Mouse (Mus musculus): ENCODE measurements around the gene Bloc1s4. TPM values are rescaled to one million over a fixed set of nuclear protein-coding genes. Genes with fewer than 3 reads are reported as not detected.

The Bloc1s4 gene
- polyA plus RNA-seq, 1 experiment from 2014 or later: 23.5 TPM

DNA sequence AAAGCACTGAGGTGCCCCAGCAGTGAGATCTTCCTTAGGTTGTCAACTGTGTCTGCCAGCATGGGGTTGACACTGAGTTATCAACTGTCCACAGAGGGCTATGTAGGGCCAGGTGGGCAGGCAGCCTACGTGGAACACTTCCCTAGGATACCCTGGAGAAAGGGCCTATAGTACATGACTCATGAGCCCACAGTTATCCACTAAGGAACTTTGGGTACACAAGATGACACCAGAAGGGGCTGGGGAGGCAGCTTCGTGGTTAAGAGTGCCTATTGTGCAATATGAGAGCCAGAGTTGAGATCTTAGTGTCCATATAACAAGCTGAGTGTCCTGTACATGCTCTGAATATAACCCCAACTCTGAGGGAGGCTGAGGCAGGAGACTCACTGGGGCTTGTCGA, 21.2 kb upstream of the Bloc1s4 start:
- H3K36me3 ChIP-seq: no peaks in the 10 kb centered on the region
- H3K9me3 ChIP-seq (replicated peaks): no peaks in the 10 kb centered on the region
- H3K27me3 ChIP-seq (ENCODE audit: low read depth, poor library complexity, severe bottlenecking): no peaks in the 10 kb centered on the region
- no peak for DNase-seq (ENCODE audit: low spot score)
- 71% methylated on average over 3 of the region's 3 CpGs for WGBS
- H3K4me1 ChIP-seq: peaks cover 20% of the 10 kb centered on the region
- no peak overlapping the region for H3K4me3 ChIP-seq
- H3K27ac ChIP-seq (replicated peaks): no peak overlapping the region

DNA sequence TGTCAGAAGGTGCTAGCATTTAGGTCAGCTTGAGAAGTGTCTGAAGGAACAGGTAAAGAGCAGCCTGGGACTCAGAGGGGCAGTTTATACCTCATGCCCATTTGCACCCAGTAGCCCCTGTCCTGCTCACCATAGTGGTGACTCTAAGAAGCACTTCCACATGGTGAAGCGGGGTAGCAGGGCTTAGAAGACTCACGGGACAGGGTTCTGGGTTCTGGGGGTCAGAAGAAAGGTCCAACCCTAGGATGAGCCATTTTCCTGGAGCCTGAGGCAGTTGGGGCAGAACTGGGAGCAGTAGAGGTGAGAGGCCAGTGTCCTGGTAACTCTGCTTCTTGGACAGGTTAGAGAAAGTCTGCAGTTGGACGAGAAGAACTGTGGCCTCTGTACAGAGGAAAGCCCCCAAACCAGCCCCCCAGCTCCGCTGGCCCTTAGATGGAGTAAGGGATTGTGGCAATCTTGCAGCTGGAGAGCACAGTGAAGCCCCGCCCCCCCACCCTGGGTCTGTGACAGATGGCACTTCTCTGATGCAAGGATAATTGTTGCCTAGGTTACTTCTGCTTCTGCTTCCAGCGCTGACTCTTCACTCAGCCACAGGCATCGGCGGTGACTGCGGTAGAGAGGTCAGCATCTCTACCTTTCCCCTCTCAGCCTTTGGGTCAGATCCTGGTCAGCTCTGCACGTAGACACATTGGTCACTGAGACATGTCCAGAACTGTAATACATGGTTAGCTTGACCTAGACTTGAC, 18.7 kb upstream of the Bloc1s4 start:
- peak; percentile 50 for DNase-seq (ENCODE audit: low spot score)
- 37% methylated on average over 10 of the region's 10 CpGs for WGBS

DNA sequence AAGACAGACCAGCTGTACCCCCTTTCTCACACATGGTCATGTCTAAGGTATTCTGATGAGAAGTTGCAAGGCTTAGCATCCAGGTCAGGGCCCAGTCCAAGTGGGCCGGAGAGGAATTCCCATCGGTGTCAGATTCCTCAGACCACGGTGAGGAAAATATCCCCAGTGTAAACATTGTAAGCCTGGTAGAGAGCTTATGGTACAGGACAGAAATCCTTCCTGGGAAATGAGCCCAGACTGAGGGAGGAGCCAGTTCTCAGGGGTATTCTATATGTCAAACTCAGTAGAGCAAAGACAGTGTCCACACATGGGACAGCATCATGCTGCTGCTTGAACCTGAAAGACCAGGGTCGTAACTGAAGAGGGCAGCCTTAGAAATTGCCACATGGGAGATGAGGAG, 11.4 kb upstream of the Bloc1s4 start:
- no peak for DNase-seq (ENCODE audit: low spot score)
- Histone ChIP-seq H3K9me3 (replicated peaks) (no peaks in the 10 kb centered on the region), H3K27ac (replicated peaks) (no peak overlapping the region), H3K27me3 (ENCODE audit: low read depth, poor library complexity, severe bottlenecking) (no peaks in the 10 kb centered on the region), H3K4me1 (peaks cover 8% of the 10 kb centered on the region; the same call in 1 of the 2 replicates), H3K36me3 (no peaks in the 10 kb centered on the region), H3K4me3 (no peak overlapping the region)
- 69% methylated on average over 4 of the region's 4 CpGs for WGBS

More for the DNA sequence above, 18.7 kb upstream of the Bloc1s4 start:
- Histone ChIP-seq H3K9me3 (replicated peaks) (no peaks in the 10 kb centered on the region), H3K4me3 (0 out of 2 replicates have a peak overlapping the region, but pooled peaks have one; percentile 12), H3K27me3 (ENCODE audit: low read depth, poor library complexity, severe bottlenecking) (no peaks in the 10 kb centered on the region), H3K36me3 (no peaks in the 10 kb centered on the region), H3K4me1 (peaks cover 28% of the 10 kb centered on the region), H3K27ac (replicated peaks) (peak overlapping the region; percentile 78)

DNA sequence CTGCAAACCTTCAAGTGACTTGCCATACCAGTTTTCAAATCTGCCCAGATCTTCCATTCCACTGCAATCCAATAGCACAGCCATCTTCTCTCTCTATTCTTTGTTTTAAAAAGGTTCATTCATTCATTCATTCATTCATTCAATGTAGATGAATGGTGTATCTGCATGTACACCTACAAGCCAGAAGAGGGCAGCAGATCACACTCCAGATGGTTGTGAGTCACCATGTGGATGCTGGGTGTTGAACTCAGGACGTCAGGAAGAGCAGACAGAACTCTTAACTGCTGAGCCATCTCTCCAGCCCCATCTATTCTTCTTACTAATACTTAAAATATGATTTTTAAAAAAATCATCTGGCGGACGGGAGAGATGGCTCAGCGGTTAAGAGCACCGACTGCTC, 8.6 kb upstream of the Bloc1s4 start:
- Histone ChIP-seq H3K27me3 (ENCODE audit: low read depth, poor library complexity, severe bottlenecking) (no peaks in the 10 kb centered on the region), H3K9me3 (replicated peaks) (no peaks in the 10 kb centered on the region), H3K36me3 (no peaks in the 10 kb centered on the region), H3K4me1 (no peaks in the 10 kb centered on the region), H3K27ac (replicated peaks) (no peak overlapping the region), H3K4me3 (no peak overlapping the region)
- no peak for DNase-seq (ENCODE audit: low spot score)
- 67% methylated on average over 5 of the region's 5 CpGs for WGBS

DNA sequence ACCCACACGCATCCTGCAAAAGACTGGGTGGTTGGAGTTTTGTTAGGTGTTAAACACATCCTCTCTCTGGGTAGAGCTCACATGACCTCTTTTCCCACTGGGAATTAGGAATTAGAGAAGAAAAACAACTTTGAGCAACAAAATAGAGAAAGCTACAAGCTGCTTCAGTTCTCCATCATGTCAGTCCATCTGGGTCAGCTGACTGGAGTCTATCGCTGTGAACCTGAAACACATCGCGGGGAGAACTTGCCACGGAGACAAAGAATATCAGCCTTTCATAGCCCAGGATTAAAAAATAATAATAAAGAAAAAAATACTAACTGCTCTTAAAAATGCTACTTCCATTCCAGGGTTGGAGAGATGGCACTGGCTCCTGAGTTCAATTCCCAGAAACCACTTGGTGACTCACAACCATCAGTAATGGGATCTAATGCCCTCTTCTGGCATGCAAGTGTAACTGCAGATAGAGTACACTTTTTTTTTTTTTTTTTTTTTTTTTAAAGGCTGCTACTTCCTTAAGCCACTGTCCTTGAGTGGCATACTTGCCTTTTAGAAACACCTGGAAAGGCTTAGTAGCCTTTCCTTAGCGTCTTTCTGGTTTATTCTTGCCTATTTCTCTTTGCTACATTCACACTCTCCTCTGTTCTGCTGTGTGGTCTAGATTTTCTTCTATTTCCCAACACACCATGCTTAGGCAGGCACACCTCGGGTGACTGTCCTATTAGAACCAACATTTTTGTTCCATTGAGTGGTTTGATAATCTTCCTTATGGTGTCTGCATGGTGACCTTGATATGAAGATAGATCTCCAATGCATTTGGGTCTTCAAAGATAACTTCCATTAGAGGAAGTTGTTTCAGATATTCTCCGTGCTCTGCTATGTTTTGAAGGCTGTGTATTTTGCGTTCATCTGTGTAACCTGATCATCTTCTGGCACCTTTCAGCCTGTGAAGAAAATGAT, 1.9 kb upstream of the Bloc1s4 start:
- peaks cover 25% of the 10 kb centered on the region for H3K4me1 ChIP-seq
- H3K36me3 ChIP-seq: no peaks in the 10 kb centered on the region
- H3K4me3 ChIP-seq: no peak overlapping the region
- no peak for DNase-seq (ENCODE audit: low spot score)
- WGBS: 74% methylated on average over 9 of the region's 9 CpGs
- no peaks in the 10 kb centered on the region for H3K27me3 ChIP-seq (ENCODE audit: low read depth, poor library complexity, severe bottlenecking)
- no peak overlapping the region for H3K27ac ChIP-seq (replicated peaks)
- no peaks in the 10 kb centered on the region for H3K9me3 ChIP-seq (replicated peaks)

DNA sequence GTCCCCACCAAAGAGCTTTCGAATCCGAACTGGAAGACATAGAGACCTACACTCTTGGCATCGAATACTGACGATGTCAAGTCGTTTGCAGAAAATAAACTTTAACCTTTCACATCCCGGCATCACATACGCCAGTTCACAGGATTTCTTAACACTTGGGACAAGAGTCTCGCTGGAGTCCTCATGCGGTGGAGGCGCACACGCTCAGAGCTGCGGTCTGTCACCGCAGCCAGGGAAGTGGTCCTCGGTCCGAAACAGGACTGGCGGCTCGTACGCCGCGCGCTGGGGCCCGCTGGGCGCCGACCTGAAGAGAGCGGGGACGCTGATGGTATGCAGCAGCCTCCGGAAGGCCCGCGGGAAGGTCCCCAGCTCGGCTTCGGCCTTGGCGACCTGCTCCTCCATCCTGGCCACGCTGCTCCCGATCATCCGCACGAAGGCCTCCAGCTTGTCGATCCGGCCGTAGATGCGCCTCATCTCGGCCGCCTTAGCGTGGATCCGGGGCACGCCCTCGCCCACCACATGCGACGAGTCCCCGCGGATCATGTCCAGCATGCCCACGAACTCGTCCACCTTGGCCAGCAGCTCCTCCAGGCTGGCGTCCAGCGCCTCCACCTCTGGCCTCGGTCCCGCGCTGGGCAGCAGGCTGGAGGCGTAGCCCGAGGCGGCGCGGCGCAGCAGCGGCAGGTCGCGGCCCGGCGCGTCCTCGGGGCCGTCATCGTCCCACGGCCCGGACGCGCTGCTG, 485 bp downstream of the Bloc1s4 start:
- Histone ChIP-seq H3K9me3 (replicated peaks) (no peaks in the 10 kb centered on the region), H3K27ac (replicated peaks) (peak overlapping the region; percentile 87), H3K36me3 (no peaks in the 10 kb centered on the region), H3K4me3 (peak overlapping the region; percentile 99), H3K27me3 (ENCODE audit: low read depth, poor library complexity, severe bottlenecking) (no peaks in the 10 kb centered on the region), H3K4me1 (peaks cover 25% of the 10 kb centered on the region)
- DNase-seq (ENCODE audit: low spot score): no peak
- WGBS: 3% methylated on average over 76 of the region's 76 CpGs

DNA sequence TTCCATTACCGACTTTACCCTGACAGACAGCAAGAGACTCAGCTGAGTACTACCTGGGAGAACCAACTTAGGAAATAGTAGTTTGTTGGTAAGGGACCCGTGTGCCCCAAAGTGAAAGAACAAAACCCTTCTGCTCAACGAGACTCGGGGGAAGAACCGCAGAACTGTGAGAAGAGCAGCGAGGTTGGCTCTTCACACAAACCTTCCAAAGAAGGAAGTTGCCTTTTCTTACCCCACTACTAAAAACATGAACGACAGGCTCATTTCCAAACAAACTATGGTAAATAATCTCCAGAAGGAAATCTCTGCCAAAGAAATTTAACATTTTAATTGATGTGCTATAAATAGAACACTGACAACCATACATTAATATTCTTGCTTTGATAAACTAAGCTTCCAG, 1.4 kb downstream of the Bloc1s4 start:
- H3K4me3 ChIP-seq: peak overlapping the region; percentile 99
- WGBS: 90% methylated on average over 7 of the region's 7 CpGs
- peaks cover 28% of the 10 kb centered on the region for H3K4me1 ChIP-seq
- no peak overlapping the region for H3K27ac ChIP-seq (replicated peaks)
- H3K36me3 ChIP-seq: no peaks in the 10 kb centered on the region
- no peak for DNase-seq (ENCODE audit: low spot score)
- no peaks in the 10 kb centered on the region for H3K27me3 ChIP-seq (ENCODE audit: low read depth, poor library complexity, severe bottlenecking)
- H3K9me3 ChIP-seq (replicated peaks): no peaks in the 10 kb centered on the region

DNA sequence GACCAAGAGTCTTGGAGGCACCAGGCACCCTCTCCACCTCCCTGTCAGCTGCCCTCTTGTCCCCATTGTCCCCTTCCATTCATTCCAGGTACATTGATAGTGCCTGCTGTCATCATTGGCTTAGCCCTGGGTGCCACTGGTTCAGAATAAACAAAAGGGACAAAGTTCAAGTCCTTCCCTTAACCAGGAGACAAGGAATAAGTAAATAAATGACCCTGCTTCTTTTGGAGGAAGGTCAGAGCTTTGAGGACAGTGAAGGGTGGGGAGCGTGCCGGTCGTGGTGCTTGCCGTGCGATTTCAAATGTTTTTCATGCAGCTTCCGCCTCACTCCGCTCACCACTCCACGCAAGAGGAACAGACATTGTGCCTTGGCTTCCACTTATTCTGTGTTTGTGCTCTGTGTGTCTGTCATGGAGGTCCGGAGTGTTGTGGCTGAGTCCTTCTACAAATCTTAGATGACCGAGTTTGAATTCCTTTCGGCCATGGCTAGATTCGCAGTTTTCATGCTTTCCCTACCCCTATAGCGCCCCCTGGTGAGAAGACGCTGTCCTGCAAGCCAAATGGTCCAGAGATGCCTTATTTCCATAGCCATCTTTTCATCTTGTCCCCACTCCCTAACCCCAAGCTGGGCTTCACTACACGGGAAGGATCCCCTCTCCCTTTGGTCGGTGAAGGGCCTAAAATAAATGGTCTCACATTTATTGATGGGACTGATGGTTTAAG, 6.2 kb downstream of the Bloc1s4 start:
- Histone ChIP-seq H3K9me3 (replicated peaks) (no peaks in the 10 kb centered on the region), H3K4me3 (no peak overlapping the region), H3K27ac (replicated peaks) (no peak overlapping the region), H3K4me1 (peaks cover 16% of the 10 kb centered on the region), H3K27me3 (ENCODE audit: low read depth, poor library complexity, severe bottlenecking) (no peaks in the 10 kb centered on the region), H3K36me3 (no peaks in the 10 kb centered on the region)
- WGBS: 45% methylated on average over 16 of the region's 16 CpGs
- peak; percentile 82 for DNase-seq (ENCODE audit: low spot score)

DNA sequence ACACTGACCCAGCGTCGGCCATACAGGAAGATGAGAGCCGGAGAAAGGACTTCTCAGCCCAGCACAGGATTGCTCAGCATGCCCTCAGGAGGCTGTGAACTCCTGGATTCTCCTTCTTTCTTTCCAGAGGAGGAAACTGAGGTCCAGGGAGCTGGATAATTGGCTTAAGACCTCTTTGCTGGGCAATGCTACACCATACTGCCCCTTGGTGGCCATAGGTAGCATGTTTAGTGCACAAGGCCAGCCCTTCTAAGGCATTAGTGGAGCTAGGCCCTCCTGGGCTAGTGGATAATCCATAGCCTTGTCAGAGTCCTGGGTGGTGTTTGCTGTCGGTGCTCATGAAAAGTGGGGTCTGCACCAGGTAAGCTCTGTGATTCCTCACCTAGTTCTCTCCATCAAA, 8.6 kb downstream of the Bloc1s4 start:
- peaks cover 3% of the 10 kb centered on the region; the same call in 1 of the 2 replicates for H3K4me1 ChIP-seq
- DNase-seq (ENCODE audit: low spot score): no peak
- WGBS: 59% methylated on average over 4 of the region's 4 CpGs
- H3K9me3 ChIP-seq (replicated peaks): no peaks in the 10 kb centered on the region
- no peak overlapping the region for H3K4me3 ChIP-seq
- no peaks in the 10 kb centered on the region for H3K27me3 ChIP-seq (ENCODE audit: low read depth, poor library complexity, severe bottlenecking)
- H3K36me3 ChIP-seq: no peaks in the 10 kb centered on the region
- H3K27ac ChIP-seq (replicated peaks): no peak overlapping the region

DNA sequence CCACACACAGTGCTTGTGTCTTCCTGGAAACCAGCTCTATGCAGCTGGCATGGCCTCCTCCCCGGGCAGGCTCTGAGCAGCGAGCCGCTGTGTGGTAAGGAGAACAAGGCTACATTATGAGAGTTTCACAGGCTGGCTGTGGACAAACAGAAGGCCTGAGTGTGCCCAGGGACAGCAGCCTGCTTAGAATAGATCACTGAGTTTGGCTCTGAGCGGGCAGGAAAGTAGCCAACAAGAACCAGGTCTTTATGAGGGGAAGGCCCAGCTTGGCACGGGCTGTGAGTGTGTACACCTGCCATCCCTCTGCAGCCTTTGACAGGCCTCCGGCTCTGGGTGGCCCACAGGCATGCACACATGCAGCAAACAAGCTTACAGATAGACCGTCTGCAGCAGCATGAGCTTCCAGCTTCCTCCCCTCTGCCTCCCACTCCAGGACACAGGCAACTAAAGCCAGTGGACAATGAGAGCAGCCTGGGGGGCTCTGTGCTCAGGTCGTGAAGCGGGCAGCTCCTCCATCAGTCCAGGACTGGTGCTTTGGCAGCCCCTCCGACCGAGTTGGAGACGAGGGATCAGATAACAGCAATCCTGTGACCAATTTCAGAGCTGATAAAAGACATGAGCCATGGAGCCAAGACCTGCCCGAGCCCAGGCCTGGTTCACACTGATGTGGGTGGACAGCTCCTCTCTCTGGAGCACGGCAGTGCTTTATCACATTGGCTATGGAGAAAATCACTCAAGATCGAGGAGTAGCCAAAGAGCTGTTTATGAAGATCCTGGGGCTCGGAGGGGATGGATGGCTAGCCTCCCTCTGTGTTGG, 9.4 kb downstream of the Bloc1s4 start:
- Histone ChIP-seq H3K4me1 (peaks cover 3% of the 10 kb centered on the region; the same call in 1 of the 2 replicates), H3K9me3 (replicated peaks) (no peaks in the 10 kb centered on the region), H3K27ac (replicated peaks) (no peak overlapping the region), H3K27me3 (ENCODE audit: low read depth, poor library complexity, severe bottlenecking) (no peaks in the 10 kb centered on the region), H3K4me3 (no peak overlapping the region), H3K36me3 (no peaks in the 10 kb centered on the region)
- WGBS: 77% methylated on average over 16 of the region's 16 CpGs
- DNase-seq (ENCODE audit: low spot score): no peak

DNA sequence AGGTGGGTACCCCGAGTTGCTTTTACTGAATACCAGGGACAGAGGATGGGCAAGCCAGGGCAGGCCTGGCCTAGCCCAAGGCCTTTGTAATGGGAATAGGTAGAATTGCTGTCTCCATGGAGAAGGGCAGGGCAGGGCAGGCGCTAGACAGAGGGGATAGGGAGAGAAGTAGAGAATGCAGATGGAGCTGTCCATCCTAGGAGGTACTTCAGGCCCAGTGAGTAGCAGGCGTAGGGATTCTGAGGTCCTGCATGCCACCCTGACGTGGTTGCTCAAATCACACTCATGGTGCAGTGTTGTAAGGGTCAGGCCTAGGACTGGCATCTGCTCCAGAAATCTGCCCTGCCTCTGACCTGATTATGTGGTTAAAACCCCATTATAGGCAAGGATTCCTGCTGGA, 10.7 kb downstream of the Bloc1s4 start:
- no peak for DNase-seq (ENCODE audit: low spot score)
- Histone ChIP-seq H3K36me3 (no peaks in the 10 kb centered on the region), H3K4me1 (peaks cover 3% of the 10 kb centered on the region; the same call in 1 of the 2 replicates), H3K9me3 (replicated peaks) (no peaks in the 10 kb centered on the region), H3K27me3 (ENCODE audit: low read depth, poor library complexity, severe bottlenecking) (no peaks in the 10 kb centered on the region), H3K4me3 (no peak overlapping the region), H3K27ac (replicated peaks) (no peak overlapping the region)
- WGBS: 64% methylated on average over 4 of the region's 4 CpGs

Measured in midbrain, embryonic 10.5 days (tissue).